Mouse (Mus musculus) embryonic fibroblast, embryonic 13.5 days (primary cell): ENCODE results near the gene Pnkp.

Experiments used
- CTCF ChIP-seq: IDR thresholded peaks from 2 replicates; pipeline ENCODE4 v1.5.1; 2011; ENCODE audit warnings: mild to moderate bottlenecking, control low read depth, low read length, moderate library complexity, borderline replicate concordance; ENCODE audit not compliant: insufficient read depth
- POLR2A ChIP-seq: IDR thresholded peaks from 2 replicates; pipeline ENCODE4 v1.6.1; 2011; ENCODE audit warnings: low read depth, mild to moderate bottlenecking, control low read depth, low read length, moderate library complexity

DNA sequence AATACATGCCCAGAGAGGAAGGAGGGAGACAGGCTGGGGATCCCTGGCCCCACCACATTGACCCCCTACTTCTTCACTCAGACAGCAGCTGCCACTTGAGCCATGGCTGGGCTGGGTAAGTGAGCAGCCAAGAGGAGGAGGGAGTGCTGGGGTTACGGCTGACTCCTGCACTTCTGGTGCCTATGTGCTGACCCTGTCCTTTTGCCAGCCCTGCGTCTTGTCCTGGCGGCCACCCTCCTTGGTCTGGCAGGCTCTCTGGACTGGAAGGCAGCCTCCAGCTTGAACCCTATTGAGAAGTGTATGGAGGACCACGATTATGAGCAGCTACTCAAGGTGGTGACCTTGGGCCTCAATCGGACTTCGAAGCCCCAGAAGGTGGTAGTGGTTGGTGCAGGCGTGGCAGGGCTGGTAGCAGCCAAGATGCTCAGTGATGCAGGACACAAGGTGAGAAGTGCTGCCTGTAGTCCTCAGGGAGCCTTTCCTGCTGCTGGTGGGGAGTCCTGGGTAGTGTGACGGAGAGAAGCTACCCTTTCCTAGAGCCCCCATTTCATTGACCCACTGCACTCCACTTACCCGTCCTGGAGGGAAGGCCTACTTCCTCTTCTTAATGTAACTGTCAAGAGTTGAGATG is 20.4 kb upstream of the Pnkp start:
- TF ChIP-seq CTCF: no peak
- no peak for TF ChIP-seq POLR2A
